ENCODE assay signal across 26 mouse cellular contexts in genomic region chr5:90217791-90218190, GRCm38 (mm10). TPM values are rescaled to one million over a fixed set of nuclear protein-coding genes. Genes with fewer than 3 reads are reported as not detected.
DNase-seq lines count a peak whose midpoint lies in the region; ATAC-seq lines count a peak whose summit lies in the region.
"Had no signal": no experiment of that assay in that cellular context is flagged by ENCODE, and none has a peak within 500 bp of the region (broad histone marks: within the 10 kb centered on the region; RNA-seq: fewer than 3 reads in every experiment).

No protein-coding gene starts in this region.

- H3K27ac ChIP-seq in hindbrain, embryonic 12.5 days, result no peak overlapping the region
- H3K27ac ChIP-seq: forebrain, embryonic 10.5 days; forebrain, embryonic 13.5 days; heart, embryonic 15.5 days; hindbrain, embryonic 10.5 days; hindbrain, embryonic 14.5 days; hindbrain, postnatal 0 days had no signal

- H3K27me3 ChIP-seq in hindbrain, embryonic 12.5 days, result no peaks in the 10 kb centered on the region
- H3K27me3 ChIP-seq: forebrain, embryonic 13.5 days; heart, embryonic 15.5 days had no signal

- peak; percentile 69 for DNase-seq in ovary, adult 18-20 months (ENCODE audit: low spot score)
- DNase-seq in ovary, postnatal 14 days (ENCODE audit: low spot score), result no peak
- peak; percentile 71 to 92 for DNase-seq in adrenal gland, adult (ENCODE audit: inconsistent age in 2 of 2, low spot score in 1 of 2)
- peak; percentile 76 for DNase-seq in adrenal gland, adult 2 months
- DNase-seq in adrenal gland, postnatal 14 days, result peak; percentile 81
- DNase-seq in kidney, adult 18-20 months, result no peak
- DNase-seq: cerebellum, adult 18-20 months; cerebellum, adult 9-10 months; cerebellum, postnatal 14 days; gastrocnemius, postnatal 10 days; gastrocnemius, postnatal 36 days; heart, postnatal 10 days; heart, postnatal 36 days; kidney, adult 11 months had no signal

- no peak overlapping the region for H3K9ac ChIP-seq in hindbrain, embryonic 12.5 days
- H3K9ac ChIP-seq: forebrain, embryonic 13.5 days; heart, embryonic 15.5 days; hindbrain, embryonic 14.5 days had no signal

- H3K4me2 ChIP-seq in hindbrain, embryonic 12.5 days (replicated peaks), result no peak overlapping the region
- H3K4me2 ChIP-seq: forebrain, embryonic 13.5 days; heart, embryonic 11.5 days; heart, embryonic 15.5 days; hindbrain, embryonic 14.5 days had no signal

- H3K4me1 ChIP-seq in hindbrain, embryonic 12.5 days, result peaks cover 2% of the 10 kb centered on the region; the same call in 1 of the 2 replicates

- 88% methylated on average over 3 of the region's 3 CpGs for WGBS in hindbrain, embryonic 12.5 days

- ATAC-seq in frontal cortex, adult (ENCODE audit: low TSS enrichment), result no peak
- ATAC-seq in hindbrain, embryonic 12.5 days (ENCODE audit: low FRiP score), result no peak
- ATAC-seq: activated CD4-positive, CD25-positive, alpha-beta regulatory T cell, adult 4 months; forebrain, embryonic 13.5 days; forebrain, embryonic 16.5 days; hindbrain, postnatal 0 days; inflammation-experienced regulatory T-cells, adult 6 months had no signal

- peaks cover 46% of the 10 kb centered on the region for H3K36me3 ChIP-seq in hindbrain, embryonic 12.5 days

- no peak overlapping the region for H3K4me3 ChIP-seq in hindbrain, embryonic 12.5 days
- H3K4me3 ChIP-seq: forebrain, embryonic 10.5 days; forebrain, embryonic 13.5 days; heart, embryonic 15.5 days; hindbrain, embryonic 10.5 days had no signal

- H3K9me3 ChIP-seq in hindbrain, embryonic 12.5 days (replicated peaks), result no peaks in the 10 kb centered on the region
- H3K9me3 ChIP-seq: forebrain, embryonic 10.5 days; forebrain, embryonic 13.5 days; heart, embryonic 15.5 days; hindbrain, embryonic 10.5 days had no signal

RNA-seq across cellular contexts. Expression of gene Cox18, which starts 6.0 kb away (rescaled TPM):
- total RNA-seq in adrenal gland, adult 2 months (2021), result 10 to 100 TPM; 24.3 to 59.9 TPM
- 127 and 166 TPM in 2 replicates for polyA plus RNA-seq in adrenal gland, adult 2 months (2012; rRNA removed)
- 30.6 and 34.7 TPM in 2 replicates for total RNA-seq in adrenal gland, postnatal 14 days (2021)
- polyA plus RNA-seq in hindbrain, embryonic 12.5 days (2016; fragmentation: Nextera tagmentation; extraction: Ambion mirVana), result 26.6 and 28.6 TPM in 2 replicates

Comparison
In these comparisons a context has a peak if more than half of its experiments do, and no peak if none do; other contexts are left out.
1. DNase-seq: peak in ovary, adult 18-20 months (single experiment), adrenal gland, adult (2 of 2), adrenal gland, adult 2 months (single experiment) and adrenal gland, postnatal 14 days (single experiment); none in ovary, postnatal 14 days (single experiment) and kidney, adult 18-20 months (single experiment).